Mouse (Mus musculus) layer of hippocampus, postnatal 14 days (tissue): ENCODE data around the gene Cpm. TPM values are rescaled to one million over a fixed set of nuclear protein-coding genes. Genes with fewer than 3 reads are reported as not detected.
"Not testable (repeated sequence)": the region's sequence is repeated elsewhere in the genome, so short reads cannot be mapped to it uniquely, and the experiment has no call there.

ENCODE experiments used
- DNase-seq, 2 experiments: peaks; one replicate each; pipeline ENCODE4 v3.0.0; 2021 to 2022; ENCODE audit warnings: low spot score in 2 of 2, mixed read lengths in 1 of 2
- total RNA-seq, 2 experiments: library from RNA; stranded (reverse); gene quantifications; 2 replicates each; pipeline ENCODE4 v1.2.3; 2021

Cpm gene
- total RNA-seq, 2 experiments from 2014 or later, result 7.7 to 7.8 TPM

- DNase-seq, result no peak
These were observed 102.9 kb downstream of the Cpm start for GRCm38 (mm10) chr10:117732184-117732583.

- no peak for DNase-seq
These were observed 103.8 kb downstream of the Cpm start for GRCm38 (mm10) chr10:117732962-117733592.

GRCm38 (mm10) chr10:117733626-117734025 is 104.3 kb downstream of the Cpm start:
- DNase-seq, result not testable (repeated sequence)

GRCm38 (mm10) chr10:117734104-117734852 is 105.0 kb downstream of the Cpm start:
- not testable (repeated sequence) for DNase-seq

GRCm38 (mm10) chr10:117735396-117735795 is 106.1 kb downstream of the Cpm start:
- not testable (repeated sequence) for DNase-seq

- DNase-seq, result no peak
These were observed 107.3 kb downstream of the Cpm start for GRCm38 (mm10) chr10:117736573-117736972.

Other genes starting within 250 kb of the Cpm start
- 100 to 1,000 TPM; 107 to 114 TPM for gene Cpsf6, start 249.5 kb upstream of the Cpm start, total RNA-seq
- 10 to 100 TPM; 59.1 to 62.8 TPM for gene Mdm2, start 81.3 kb downstream of the Cpm start, total RNA-seq
- gene Slc35e3, start 116.9 kb downstream of the Cpm start, total RNA-seq, result 10 to 100 TPM; 31.9 to 35.0 TPM
- 10 to 100 TPM; 14.4 to 17.0 TPM for gene Nup107, start 163.2 kb downstream of the Cpm start, total RNA-seq
- gene Rap1b, start 216.5 kb downstream of the Cpm start, total RNA-seq, result 10 to 100 TPM; 79.4 to 86.1 TPM